Mouse (Mus musculus) cerebellum, postnatal 4 days (tissue): ENCODE data around the gene Atp5g1.

Experiments used
- DNase-seq, 2 experiments: peaks; one replicate each; pipeline ENCODE4 v3.0.0; 2022; ENCODE audit warnings: low spot score in 2 of 2, mixed read lengths in 1 of 2

The Atp5g1 gene

GRCm38 (mm10) chr11:96073295-96073993 is 2.0 kb downstream of the Atp5g1 start:
- DNase-seq, result no peak

- no peak for DNase-seq
These were observed 4.5 kb downstream of the Atp5g1 start for GRCm38 (mm10) chr11:96071013-96071412.

DNA sequence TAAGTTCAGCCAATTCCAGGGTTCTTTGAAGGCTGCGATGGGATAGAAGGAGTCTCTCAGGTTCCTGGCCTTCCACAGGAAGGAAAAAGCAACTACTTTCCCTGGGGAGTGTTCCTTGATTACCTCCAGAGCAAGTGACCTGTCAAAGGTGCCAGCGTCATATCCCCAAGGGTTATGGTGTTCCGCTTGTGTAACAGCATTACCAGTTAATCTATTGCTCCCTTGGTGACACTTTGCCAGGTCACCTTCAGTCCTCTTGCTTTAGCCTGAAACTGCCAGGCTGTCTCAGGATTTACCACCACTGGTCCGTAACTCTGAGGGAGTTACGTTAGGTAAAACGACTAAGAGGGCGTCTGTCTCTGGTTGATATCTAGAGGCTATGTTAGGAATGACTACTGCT is 5.1 kb downstream of the Atp5g1 start:
- DNase-seq, result no peak

DNA sequence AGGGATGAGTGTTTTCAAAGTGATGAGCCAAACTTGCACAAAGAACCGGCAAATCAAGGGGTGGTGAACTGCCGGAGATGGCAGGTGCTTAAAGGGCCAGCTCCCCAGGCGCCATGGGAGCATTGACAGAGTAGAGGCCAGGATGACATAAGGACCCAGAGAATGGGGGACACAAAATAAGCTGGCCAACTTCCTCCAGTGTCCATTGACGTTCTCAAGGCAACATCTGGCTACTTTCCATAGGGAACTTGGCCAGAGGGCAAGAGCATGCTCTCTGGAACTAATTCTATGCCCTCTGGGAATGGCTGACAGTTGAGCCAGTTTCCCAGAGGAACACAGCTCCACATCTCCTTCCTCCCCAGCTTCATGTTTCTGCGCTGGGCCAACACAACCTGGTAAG is 7.2 kb downstream of the Atp5g1 start:
- no peak for DNase-seq

DNA sequence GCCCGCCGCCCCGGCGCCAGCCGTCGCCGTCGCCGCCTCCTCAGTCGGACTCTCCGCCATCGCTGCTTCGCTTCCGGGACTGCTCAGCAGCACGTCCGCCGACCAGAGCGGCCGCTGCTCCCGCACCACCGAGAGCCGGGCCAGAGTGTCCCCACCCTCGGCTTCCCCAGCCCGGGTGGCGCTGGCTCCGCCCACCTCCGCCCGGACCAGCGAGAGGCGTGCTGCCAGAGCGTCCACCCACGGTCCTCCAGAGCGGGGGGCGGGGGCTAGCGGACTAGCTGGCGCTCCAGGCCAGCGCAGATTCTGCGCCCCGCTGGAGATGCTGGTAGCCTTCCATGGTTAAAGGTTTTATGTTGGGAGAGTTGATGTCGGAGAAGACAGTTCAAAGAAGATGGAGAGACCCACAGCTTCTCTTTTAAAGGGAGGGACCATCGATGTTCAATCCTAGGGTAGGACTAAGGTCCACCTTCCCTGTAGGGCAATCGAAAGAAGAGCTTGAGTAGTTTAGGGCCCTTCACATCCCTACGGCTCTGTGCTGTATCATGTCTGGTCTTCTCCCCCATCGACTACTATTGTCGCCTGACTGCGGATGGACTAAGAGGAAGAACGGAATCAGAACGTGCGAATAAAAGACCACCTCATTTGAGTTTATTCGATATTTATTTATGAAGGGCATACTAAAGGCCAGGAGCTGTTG is 10.1 kb downstream of the Atp5g1 start, which contains the start of gene Ube2z:
Gene Ube2z (minus strand): TSS at position 174 of the 697 bp plus-strand sequence.
- peak; percentile 97 to 99 for DNase-seq

DNA sequence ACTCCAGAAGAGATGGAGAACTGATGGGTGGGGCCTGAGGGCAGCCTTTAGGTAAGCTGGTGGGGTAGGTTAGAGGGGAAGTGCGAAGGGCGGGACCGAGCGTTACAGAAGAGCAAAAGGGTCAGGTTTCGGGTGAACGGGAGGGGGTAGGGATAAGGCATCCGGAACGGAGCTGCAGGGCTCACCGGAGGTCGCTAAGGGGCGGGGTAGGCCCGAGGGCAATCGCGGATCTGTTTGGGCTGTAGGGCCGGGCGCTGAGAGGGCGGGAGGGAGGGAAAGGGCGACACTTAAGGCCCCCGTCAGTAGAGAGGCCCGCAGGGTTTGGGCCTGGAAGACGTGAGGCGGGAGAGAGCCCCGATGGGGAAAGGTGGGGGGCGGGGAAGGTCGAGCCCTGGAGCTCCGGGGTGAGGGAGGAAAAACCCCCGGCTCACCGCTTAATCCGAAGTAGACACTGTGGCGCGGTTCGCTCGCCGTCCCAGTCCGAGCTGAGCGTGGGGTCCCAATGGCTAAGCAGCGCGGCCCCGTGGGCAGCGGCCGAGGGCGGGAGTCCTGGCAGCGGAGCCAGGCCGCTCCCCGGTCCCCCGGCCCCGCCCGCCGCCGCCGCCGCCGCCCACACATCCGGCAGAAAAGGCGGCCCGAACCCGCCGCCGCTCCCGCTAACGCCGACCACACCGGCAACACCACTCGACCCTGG is 10.8 kb downstream of the Atp5g1 start:
- no peak for DNase-seq

GRCm38 (mm10) chr11:96058309-96058708 is 17.2 kb downstream of the Atp5g1 start:
- DNase-seq, result no peak

- DNase-seq, result no peak
These were observed 24.6 kb downstream of the Atp5g1 start for GRCm38 (mm10) chr11:96050854-96051253.

- no peak for DNase-seq
These were observed 25.5 kb downstream of the Atp5g1 start for GRCm38 (mm10) chr11:96049939-96050338.

DNA sequence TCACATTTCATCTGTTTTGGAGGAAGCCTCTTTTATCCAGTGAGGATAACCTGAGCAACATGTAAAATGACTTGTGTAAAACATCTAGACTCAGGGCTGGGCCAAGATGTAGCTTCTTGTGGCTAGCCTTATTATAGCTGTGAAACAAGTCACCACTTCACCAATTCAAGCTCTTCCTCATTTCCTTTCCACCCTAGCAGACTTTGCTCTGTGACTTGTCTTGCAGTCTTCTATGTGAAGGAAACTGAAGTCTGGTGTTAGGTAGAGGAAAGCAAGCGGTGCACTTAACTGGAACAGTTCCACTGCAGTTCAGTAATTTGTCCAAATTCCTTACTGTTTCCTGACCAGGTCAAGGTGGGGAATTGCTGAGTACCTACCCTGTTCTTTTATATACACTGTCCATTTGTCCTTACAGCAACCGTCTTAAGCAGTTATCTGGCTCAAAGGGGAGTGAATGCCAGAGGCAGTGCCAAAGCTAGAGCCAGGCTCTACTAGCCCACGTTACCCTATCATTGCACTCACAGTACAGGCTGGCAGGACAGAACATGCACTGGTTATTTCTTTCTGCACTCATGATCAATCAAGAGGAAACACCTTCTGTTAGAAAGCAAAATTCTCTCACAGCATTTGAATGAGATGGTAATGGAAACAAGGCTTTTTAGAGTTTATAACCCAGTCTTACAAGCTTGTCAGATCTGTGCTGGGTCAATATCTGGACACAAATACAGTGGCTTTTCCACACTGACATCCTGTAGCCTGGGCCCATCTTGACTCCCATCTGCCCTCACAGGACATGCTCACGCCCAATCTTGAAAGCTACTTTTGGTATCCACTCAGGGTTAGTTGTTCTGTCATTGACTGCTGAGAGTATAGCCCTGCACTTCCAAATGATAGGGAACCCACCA is 27.7 kb downstream of the Atp5g1 start:
- DNase-seq, result no peak

- DNase-seq, result no peak
These were observed 28.7 kb downstream of the Atp5g1 start for GRCm38 (mm10) chr11:96046793-96047192.

DNA sequence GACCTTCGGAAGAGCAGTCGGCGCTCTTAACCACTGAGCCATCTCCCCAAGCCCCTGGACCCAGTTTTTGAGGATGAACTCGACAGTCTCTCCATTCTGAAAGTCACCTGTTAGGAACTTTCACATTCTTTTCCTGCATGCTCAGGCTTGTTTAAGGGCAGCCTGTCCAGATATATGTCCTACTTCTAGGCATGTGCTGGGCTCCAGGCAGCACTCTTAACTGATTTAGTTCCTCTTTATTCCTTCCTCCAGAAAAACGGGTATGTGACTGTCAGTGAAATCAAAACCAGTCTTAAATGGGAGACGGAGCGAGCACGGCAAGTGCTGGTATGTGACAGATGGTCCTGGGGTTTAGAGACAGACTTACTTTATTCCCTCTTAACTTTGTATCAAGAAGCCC is 29.4 kb downstream of the Atp5g1 start:
- DNase-seq, result no peak

- no peak for DNase-seq
These were observed 30.5 kb downstream of the Atp5g1 start for GRCm38 (mm10) chr11:96044803-96045567.

- no peak for DNase-seq
These were observed 36.9 kb downstream of the Atp5g1 start for GRCm38 (mm10) chr11:96038560-96038959.

- no peak for DNase-seq
These were observed 38.0 kb downstream of the Atp5g1 start for GRCm38 (mm10) chr11:96037499-96037898.

GRCm38 (mm10) chr11:96035133-96035532 is 40.3 kb downstream of the Atp5g1 start:
- no peak for DNase-seq

- DNase-seq, result peak; percentile 94 to 96
These were observed 40.8 kb downstream of the Atp5g1 start, which contains the start of gene Snf8 for GRCm38 (mm10) chr11:96034596-96035052. TSS of gene Snf8 (plus strand) at chr11:96034885.

GRCm38 (mm10) chr11:96034116-96034515 is 41.4 kb downstream of the Atp5g1 start:
- DNase-seq, result no peak

- no peak for DNase-seq
These were observed 42.2 kb downstream of the Atp5g1 start for GRCm38 (mm10) chr11:96033264-96033663.

- no peak for DNase-seq
These were observed 43.8 kb downstream of the Atp5g1 start for GRCm38 (mm10) chr11:96031701-96032100.

DNA sequence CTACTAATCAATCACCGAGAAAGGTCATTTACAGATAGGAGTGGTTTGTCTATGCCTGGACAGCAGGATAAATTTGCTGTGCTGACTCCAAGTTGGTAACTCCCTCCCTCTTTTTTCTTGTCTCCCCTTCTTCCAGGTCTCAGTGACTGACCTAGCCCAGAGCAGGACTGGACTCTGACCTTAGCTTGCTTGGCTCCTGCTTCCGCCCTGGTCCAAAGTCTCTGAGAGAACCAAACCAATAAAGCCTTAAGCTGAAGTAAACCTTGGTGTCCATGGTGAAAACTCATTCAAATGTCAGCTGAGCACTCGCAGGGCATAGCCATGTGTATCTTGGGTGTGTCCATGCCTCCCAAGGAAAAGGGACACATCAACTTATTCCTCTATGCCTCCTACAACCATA is 44.9 kb downstream of the Atp5g1 start:
- DNase-seq, result no peak
